Mouse (Mus musculus): Measurements from ENCODE around the gene Gabbr2.

Gene Gabbr2

DNA sequence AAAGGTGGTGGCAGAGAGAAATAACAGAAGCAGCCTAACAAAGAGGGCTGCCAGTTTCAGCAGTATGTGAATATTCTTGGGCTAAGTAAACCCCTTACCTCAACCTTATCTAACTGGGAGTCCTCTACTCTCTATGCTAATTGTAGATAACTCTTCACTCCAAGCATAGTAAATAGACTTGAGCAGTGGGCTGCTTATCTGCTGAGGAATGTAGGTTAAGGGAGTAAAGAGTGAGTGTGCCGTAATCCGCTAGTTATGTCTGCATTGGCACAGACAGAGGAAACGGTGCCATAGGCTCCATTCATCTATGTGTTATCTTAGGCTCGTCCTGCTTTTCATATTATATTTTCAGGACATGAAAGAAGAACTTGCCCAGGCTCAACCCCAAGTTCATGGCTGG lies 129.0 kb downstream of the Gabbr2 start:
- DNase-seq (ENCODE audit: low spot score) = no peak

DNA sequence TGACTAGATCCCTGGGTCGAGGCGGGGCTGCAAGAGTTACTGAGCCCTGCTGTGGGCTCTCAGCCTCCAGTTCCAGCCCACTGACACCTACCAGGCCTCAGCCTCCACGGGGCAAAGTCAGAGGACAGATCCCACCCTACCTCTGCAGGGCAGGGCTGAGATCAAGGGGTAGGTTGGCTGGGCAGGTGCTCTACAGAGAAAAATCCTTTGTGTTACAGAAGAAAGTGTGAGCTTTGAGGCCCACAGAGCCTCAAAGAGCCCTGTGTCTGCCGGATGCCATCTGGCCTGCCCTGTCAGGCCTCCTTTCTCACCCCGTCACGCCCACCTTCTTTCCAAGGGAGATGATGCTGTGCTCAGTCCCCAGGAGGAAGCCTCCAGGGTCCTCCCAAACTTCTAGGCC lies 131.1 kb downstream of the Gabbr2 start:
- DNase-seq (ENCODE audit: low spot score) = no peak

DNA sequence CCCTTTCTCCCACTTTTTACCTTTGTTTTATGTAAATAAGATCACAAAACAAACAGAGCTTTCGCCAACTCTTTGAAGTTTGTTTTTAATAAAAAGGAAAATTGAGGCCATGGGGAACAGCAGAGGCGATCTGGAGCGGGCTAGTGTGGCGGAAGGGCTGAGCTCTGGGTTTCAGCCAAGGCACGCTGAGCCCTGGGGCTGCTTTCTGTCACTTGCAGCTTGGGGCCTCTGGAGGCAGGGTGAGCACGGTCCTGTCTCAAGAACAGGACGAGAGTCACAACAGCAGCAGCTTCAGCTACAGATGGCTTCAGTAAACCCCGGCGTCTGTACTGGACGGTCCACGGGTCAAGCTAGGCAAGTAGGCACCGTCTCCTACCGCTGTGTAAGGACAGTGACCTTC lies 132.8 kb downstream of the Gabbr2 start:
- DNase-seq (ENCODE audit: low spot score) = no peak

DNA sequence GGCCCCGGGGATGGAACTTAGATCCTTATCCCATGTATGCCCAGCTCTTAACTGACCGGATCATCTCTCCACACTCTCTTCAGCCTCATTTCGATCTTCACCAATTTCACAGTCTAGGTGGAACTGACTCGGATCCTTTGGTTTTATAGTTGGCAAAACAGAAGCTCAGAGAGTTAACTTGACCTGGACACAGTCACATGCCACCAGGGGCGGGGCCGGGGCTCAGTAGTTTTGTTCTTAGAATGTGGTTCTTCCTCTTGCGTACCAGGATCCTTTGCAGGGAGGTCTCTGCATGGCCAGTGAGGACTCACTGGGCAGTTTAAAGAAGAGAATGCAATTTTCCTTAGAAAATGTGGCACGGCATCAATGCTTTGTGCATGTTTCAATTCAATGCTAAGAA lies 135.5 kb downstream of the Gabbr2 start:
- DNase-seq (ENCODE audit: low spot score) = no peak

DNA sequence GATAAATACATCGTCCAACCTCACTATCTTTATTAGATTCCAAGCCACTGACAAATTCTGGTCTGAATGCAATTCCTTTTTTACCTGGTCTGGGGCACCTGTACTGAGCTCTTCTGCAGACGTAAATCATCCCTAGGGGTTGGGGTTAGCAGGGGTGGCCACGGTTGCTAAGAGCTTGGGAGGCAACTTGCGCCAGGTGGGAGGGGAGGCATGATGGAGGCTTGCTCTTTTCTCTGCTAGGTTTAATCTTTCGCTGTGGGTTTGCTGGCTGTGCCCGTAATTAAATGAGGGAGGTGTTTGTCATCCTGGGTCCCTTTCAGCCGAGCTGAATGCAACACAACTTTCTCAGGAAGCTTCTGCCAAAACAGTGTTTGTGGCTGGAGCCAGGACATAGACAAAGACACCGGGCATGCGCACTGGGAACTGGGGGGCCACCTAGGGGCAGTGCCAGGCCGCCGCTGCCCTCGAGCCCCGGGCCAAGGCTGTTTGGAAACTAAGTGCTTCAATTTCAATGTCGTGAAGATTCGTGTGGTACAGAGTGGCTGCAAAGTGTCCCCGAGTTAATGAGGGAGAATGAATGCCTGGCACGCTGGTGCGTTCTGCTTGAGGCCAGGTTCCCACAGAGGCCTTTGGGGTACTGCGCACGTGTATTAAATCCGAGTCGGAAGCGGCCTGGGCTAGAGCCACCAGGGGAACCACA lies 136.8 kb downstream of the Gabbr2 start:
- DNase-seq (ENCODE audit: low spot score) = peak; percentile 51

DNA sequence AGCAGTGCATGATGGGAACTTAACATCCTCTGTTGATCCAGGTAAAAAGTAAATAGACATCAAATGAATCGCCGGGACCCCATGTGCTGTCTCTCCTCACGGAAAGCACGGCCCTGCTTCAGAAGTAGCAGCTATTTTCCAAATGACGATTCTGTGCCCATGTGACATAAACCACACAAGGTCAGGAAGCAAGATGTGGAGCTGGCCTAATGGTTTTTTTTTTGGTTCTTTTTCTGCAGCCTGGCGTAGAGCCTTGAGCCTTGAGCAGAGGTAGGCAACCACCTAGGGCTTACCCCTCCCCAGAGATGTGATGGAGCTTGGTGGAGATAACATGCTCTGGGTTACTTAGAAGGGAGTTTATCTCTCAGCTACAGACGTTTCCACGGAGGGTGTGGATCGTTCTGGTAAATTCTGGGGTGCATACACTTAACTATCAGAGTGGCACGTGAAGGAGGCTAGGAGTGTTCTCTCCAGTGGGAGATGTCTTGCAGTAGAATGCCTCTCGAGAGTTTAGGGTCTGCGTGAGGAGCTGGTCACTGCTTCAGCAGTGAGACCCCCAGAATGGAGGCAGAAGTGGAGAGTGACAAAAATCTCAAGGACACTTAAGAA lies 137.7 kb downstream of the Gabbr2 start:
- no peak for DNase-seq (ENCODE audit: low spot score)

DNA sequence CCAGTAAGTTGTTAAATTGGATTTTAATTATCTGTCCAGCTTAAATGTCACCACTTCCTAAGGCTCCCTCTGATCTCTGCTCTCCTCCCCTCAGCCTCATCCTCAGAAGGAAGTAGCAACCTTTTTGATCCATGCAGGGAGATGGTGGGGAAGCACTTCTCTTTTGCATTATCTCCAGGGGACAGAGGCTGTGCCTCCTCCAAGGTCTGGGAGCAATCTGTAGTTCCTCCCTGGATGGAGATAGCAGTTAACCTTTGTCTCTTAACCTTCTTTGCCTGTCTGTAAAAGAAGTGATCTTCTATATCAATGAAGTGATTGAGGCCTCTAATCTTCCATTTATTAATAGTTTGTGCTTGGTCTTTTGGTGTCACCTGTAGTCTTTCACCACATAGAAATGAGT lies 143.9 kb downstream of the Gabbr2 start:
- no peak for DNase-seq (ENCODE audit: low spot score)

DNA sequence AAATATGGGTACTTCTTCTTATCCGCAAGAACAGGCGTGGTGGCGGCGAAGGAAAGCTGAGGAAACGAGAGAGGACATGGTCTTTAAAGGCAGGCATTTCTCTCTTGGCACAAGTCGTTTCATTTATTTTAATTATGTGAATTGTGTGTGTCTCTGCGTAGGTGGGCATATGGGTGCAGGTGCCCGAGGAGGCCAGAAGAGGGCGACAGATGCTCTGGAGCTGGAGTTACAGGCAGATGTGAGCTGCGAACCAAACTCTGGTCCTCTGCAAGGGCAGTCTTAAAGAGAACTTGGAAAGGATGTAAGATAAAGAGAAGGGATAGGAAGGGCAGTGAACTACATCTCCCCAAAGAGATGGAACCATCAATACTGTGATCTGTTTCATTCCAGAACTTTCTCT lies 145.3 kb downstream of the Gabbr2 start:
- DNase-seq (ENCODE audit: low spot score) = no peak

DNA sequence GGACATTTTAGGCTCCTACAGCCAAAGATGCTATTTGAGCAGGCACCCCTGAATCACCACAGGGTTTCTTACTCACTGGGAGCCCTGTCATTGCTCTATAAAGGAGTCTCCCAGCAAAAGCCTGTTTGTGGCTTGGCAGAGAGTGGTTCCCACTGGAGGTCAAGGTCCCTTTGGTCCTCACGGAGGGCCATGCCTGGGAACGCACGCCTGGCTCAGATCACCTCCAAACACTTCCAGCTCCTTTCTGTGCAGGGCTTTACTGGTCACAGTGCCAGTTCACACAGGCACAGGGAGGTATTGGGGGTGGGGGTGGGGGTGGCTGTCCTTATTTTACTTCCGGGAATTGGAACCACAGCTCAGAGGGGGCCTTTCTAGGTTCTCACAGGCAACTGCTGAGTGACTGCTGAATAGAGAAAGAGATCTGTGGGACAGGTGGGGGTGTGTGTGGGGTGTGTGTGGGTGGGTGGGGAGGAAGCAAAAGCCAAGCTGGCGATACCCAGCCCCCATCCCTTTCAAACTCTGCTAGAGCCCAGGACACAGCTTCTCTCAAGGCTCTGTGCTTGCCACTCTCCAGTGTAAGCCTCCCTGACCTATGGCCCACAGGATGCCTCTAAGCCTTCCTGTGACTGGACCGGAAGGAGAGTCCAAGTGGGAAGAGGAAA lies 146.6 kb downstream of the Gabbr2 start:
- no peak for DNase-seq (ENCODE audit: low spot score)

DNA sequence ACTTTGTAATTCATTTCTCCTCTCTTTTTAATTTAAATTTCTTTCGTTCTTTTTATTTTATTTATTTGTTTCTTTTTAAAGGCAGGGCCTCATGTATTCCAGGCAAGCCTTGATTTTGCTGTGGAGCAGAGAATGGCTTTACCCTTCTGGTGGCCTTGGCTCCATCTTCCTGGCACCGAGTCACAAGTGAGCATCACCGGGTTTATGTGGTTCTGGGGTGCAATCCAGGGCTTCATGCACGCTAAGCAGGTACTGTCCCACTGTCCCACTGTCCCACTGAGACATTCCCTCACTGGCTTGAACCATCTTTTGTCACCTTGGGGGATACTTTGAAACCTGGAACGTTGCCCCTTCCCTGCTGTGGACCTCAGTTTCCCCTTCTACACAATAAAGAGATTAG lies 147.1 kb downstream of the Gabbr2 start:
- DNase-seq (ENCODE audit: low spot score) = no peak

DNA sequence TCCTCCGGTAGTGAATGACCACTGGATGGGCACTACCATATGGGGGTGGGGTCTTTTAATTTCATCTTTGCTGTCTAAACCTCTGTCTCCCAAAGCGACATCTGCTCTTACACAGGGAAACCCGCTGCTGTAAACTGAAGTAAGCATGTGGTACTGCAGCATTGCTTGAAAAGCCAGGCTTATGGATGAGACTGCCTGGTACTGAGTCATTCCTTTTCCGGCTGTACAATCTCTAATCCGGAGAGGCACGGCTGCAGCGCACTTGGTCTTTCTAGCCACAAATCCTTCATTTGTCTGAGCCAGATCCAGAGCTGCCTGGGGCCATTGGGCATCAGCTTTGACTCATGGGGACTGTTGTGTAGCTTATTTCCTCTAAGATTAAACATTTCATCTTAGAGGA lies 149.1 kb downstream of the Gabbr2 start:
- DNase-seq (ENCODE audit: low spot score) = peak; percentile 41

DNA sequence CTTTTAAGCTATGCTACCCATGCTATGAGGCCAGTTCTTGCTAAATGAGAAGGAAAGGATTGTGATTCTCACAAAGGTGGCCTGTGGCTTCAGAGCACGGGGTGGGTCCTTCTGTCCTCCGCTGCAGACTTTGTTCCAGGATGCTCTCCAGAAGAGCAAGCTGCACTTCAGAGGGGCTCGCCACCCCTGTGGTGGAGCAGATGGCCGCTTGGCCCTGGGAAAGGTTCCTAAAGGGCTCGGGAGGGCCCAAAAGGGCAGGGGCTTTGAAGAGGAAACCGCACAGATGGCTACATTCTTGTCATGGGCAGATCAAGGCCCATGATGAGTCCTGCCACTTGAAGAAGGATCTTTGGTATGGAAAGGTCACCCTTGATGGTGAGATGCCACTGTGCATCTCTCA lies 151.5 kb downstream of the Gabbr2 start:
- DNase-seq (ENCODE audit: low spot score) = no peak

DNA sequence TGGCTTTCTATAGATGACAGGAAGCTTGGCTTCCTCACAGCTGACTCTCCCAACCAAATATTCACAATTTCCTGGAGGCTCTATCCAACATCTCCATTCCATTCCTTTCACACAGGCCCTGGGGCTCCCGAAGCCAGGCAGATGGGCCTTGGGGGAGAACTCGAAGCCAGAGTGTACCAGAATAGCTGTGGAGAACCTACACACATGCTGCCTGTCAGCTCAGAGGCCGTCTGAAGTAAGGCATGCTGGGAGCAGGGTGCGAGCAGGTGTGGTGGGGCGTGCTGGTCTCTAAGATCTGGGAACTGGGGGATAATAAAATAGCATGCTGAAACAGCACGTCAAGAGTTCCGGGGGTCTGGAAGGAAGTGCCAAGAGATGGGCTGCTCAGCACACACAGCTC lies 154.3 kb downstream of the Gabbr2 start:
- peak; percentile 58 for DNase-seq (ENCODE audit: low spot score)

DNA sequence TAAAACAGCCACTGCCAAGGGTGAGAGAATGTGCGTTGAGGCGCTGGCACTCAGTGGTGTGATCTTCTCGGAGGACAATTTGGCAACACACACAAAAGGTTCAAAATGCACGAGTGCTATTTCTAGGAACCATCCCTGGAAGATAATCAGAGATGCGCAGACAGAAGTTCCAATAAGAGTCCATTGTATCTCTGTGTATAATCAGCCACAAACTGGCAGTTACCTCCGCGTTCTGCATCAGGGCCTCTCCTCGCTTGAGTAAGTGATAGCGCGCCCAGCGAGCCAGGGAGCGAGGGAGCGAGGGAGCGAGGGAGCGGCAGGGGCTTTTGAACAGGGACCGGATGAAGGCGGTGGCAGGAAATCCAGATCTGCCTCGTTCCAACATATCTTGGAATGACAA lies 155.6 kb downstream of the Gabbr2 start:
- no peak for DNase-seq (ENCODE audit: low spot score)

DNA sequence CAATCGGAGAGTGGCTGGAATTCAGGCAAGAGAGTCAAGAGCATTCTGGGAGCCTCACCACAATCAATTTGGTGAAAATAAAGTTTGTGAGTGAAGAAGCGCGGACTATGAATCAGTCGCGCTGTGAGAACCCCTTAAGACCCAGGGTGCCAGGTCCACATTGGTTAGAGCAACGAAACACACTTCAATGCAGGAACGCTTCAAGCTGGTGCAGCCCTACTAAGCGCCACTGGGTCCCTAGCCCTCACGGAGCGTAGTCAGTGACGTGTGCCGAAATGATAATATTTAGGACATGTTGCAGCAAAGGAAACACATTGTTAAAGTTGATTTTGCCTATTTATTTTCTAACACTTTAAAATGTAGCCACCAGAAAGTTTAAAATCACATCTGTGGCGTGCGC lies 156.6 kb downstream of the Gabbr2 start:
- DNase-seq (ENCODE audit: low spot score) = no peak

DNA sequence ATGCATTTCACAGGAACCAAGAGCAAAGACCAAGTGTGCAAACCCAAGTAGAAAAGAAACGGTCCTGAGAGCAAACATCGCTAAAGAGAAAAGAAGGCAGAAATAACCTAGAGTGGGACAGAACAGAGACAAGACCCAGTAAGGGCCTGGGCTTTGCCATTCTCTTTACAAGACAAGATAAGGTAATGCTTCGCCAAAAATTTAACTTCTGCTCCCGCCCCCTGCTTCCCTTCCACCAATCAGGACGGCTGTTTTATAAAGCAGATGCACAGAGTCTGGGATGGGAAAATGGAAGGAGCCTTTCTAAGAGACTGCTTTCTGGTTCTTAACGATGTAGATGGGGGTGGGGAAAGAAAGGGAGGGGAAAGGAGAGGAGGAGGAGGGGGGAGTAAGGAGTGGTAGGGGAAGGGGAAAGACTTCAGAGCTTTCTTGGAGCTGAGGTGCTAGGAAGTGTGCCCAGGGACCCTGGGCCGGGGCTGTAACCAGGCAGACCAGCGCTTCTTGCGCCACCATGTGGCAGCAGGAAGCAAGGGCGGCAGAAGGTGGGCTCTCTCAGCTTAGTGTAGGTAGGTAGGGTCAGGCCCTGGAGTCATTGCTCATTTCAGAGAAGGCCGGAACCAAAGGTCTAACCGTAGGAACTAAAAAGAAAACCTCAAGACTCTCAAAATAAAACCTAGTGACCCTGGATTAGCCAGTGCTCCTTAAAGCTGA lies 158.7 kb downstream of the Gabbr2 start:
- DNase-seq (ENCODE audit: low spot score) = no peak

DNA sequence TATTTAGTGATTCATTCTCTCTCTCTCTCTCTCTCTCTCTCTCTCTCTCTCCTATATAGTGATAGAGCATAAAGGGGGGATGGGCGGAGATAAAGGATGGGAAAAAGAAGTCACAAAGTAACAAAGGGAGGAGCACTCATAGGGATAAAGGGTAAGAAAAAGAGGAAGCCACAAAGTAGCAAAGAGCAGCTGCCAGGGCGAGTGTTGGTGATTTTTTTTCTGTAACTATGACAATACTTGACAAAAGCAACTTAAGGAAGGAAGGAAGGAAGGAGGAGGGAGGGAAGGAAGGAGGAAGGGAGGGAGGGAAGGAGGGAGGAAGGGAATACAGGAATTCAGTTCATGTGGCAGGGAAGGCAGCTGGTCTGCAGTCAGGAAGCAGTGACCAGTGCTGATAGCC lies 162.0 kb downstream of the Gabbr2 start:
- no peak for DNase-seq (ENCODE audit: low spot score)

DNA sequence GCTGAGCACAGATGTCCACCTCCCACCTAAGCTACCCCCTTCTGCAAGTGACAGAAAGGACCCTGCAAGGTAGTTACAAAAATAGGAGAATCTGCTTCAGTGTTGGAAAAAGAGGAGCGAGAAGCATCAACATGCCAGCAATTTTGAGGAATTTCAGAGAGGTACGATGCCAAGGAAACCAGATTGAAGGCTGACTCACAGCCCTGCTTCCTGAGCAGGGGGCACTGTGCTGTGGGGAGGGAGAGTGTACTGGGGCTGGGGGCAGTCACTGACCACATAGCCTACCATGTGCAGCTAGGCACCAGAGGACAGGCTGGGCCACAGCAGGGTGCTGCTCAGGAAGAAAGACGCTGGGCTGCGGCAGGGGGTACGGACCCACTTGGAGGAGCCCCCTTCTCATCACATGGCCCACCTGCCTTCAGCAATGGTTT lies 163.5 kb downstream of the Gabbr2 start:
- DNase-seq (ENCODE audit: low spot score) = no peak

DNA sequence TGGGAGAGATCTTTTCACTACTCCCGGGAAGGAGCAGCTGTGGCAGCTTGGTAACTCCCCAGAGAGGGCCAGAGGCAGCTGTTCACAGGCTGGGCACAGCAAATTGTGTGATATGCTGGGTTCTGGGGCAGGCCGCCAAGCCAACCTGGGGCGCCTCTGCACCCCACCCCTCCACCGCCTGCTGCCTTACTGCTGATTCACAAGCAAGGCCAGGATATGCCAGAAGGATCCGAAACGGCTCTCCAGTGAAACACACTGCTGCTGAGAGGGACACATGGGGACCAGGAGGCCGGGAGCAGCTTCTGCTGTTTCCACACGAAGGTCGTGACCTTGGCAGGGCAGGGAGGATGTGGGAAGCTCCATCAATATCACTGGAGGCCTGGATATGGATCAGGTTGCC lies 164.2 kb downstream of the Gabbr2 start:
- DNase-seq (ENCODE audit: low spot score) = peak; percentile 72

DNA sequence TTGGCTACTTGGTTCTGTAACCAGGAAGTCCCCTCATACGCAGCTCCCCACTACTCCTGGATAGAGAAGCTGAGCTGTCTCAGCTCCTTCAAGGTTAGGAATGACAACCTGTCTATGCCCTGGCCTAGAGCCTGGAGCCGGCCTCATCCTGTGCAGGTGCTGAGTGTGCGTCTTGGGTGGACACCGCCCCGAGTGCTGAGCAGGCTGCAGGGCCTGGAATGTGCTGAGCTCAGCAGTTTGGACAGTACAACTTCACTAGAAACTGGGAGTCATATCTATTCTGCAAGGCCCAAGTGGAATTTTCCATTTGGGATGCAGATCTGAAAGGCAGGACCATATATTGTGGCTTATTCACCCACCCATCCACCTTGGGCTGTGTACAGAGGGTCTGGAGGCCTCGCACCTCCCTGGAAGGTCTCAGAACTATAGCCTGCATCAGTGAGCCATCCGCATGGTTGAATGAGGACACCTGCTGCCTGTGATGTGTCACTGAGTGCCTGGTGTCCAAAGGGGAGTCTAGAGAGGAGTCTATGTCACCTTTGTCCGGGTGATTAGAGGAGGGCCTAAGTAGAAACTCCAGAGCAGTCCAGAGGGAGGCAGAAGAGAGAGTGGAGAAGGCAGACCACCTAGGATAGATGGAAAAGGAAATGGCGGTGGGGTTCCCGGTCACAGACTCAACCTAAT lies 165.7 kb downstream of the Gabbr2 start:
- no peak for DNase-seq (ENCODE audit: low spot score)

DNA sequence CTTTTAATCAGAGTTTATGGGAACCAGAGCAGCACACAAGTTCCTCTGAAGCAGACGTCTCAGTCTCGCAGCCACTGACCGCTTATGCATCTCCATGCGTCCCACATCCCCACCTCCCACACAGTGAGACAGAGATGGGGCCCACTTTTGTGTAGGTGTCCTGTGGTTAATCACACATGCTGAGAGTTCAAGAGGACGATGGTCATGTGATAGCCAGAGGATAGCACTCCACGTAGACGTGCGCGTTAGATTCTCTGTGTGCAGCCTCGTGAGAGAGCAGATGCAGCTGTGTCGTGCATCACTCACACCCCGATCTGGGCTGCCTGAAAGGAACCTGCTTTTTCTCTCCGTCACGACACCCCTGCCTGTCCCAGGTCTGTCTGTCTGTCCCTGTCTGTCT lies 167.9 kb downstream of the Gabbr2 start:
- DNase-seq (ENCODE audit: low spot score) = no peak

DNA sequence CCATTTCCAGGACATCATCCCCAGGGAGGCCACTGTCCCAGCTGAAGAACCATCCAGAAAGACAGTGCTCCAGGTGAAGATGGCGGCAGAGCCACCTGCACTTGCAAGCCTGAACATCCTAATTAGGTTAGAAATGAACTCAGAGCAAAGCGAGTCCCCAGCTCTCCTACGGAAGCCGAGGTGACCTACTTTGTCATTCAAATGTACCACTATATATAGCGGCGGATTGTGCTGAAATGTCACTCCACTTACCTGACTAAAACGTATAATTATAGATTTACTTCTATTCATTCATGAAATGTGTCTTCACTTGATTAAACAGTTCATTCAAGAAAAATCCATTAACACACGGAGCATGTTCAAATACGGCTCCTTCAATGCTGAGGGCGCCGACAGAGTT lies 170.0 kb downstream of the Gabbr2 start:
- no peak for DNase-seq (ENCODE audit: low spot score)
